Mouse (Mus musculus) right cerebral cortex, postnatal 25 days (tissue): ENCODE data around the gene Gm21767.
"Not testable (repeated sequence)": the region's sequence is repeated elsewhere in the genome, so short reads cannot be mapped to it uniquely, and the experiment has no call there.

ENCODE experiments used
- DNase-seq: peaks from one replicate; pipeline ENCODE4 v3.0.0; 2022

Gene Gm21767

GRCm38 (mm10) chrY:13941438-13941837 lies at the start of gene Gm21767:
Gene Gm21767 (plus strand): TSS chrY:13941738.
- not testable (repeated sequence) for DNase-seq
